Mouse (Mus musculus) thymus, adult 2 months (tissue): ENCODE measurements at regions not wholly inside any gene's neighbourhood (a gene's known extent, or its start where the extent isn't known, plus 50 kb on each side); places are given as distances from the start of the nearest gene placed in this dataset.

Source experiments
- CTCF ChIP-seq: fragments of 200-500 bp; IDR thresholded peaks from 2 replicates; pipeline ENCODE4 v1.5.1; 2012; ENCODE audit warnings: mild to moderate bottlenecking, control low read depth, low read length, moderate library complexity, borderline replicate concordance; ENCODE audit not compliant: control insufficient read depth, poor library complexity, insufficient read depth; ENCODE audit errors: extremely low read depth
- POLR2A ChIP-seq: fragments of 200-500 bp; IDR thresholded peaks from 2 replicates; pipeline ENCODE4 v1.6.1; 2012; ENCODE audit warnings: mild to moderate bottlenecking, low read length, control low read depth, moderate library complexity; ENCODE audit not compliant: control insufficient read depth, poor library complexity, insufficient read depth; ENCODE audit errors: extremely low read depth

- TF ChIP-seq CTCF (no peak), POLR2A (no peak)
Measured at GRCm38 (mm10) chr3:38229051-38229450, 255.6 kb downstream of the Ankrd50 start.
